Mouse (Mus musculus) ovary, adult 18-20 months (tissue): ENCODE measurements at regions not wholly inside any gene's neighbourhood (a gene's known extent, or its start where the extent isn't known, plus 50 kb on each side); places are given as distances from the start of the nearest gene placed in this dataset.

Source experiments
- DNase-seq: peaks from one replicate; pipeline ENCODE4 v3.0.0; 2022; ENCODE audit warnings: low spot score, mixed read lengths

GRCm38 (mm10) chr7:74688116-74688702, 133.6 kb upstream of the Slco3a1 start:
- no peak for DNase-seq

DNA sequence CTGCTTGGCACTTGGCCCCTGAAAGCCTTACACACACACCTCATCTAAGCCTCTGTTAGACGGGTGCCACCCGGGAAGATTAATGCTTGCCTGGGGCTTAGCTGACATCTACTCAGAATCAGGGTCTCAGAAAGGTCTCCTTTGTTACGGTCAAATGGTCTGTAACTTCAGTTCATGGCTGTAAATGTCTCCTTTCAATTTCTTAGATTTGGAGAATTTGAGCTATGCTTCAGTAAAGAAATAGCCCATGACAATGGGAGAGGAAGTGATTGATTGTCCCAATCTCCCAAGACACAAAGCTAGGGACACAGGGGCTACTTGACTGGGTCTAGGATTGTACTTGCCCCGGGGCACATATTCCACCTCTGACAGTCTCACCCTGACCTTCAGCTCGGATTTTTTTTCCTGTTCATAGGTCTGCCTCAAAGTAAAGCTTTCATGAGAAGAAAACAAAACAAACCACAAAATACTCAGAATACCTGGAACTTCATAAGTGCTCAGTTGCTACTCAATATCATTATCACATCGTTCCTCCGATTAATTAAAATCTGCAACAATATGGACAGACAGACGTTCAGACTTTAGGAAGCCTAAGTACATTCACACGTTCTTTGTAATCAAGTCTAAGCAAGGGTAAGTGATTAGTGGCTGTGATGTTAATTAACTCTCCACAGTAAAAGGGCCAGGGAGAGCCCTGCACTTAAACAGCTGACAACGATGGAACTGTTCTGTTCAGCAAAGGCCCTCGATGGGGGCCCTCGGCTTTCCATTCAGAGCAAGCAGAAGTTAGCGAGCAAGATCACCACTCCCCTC, 132.9 kb upstream of the Slco3a1 start:
- no peak for DNase-seq

- DNase-seq = peak; percentile 2
Measured at GRCm38 (mm10) chr7:74683979-74684378, 129.4 kb upstream of the Slco3a1 start.

- DNase-seq = no peak
Measured at GRCm38 (mm10) chr7:74673626-74674295, 119.2 kb upstream of the Slco3a1 start.

DNA sequence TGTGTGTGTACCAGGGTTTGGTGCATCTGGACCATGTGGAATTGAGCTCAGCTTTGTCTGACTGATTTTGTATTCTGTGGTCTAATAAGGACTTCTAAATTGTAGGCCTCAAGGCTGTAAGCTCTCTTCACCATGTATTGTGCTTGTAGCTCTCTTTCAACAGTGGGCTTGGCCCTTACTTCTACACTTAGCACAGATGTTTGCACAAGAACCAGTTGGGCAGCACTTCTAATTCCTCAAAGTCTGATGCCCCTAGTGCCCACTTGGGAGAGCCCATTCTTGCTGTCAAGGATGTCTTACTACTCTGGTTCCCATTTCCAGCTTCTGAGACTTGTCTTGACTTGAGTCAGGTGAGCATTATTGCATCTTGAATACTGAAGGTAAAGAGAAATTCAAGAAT, 114.5 kb upstream of the Slco3a1 start:
- DNase-seq = no peak

DNA sequence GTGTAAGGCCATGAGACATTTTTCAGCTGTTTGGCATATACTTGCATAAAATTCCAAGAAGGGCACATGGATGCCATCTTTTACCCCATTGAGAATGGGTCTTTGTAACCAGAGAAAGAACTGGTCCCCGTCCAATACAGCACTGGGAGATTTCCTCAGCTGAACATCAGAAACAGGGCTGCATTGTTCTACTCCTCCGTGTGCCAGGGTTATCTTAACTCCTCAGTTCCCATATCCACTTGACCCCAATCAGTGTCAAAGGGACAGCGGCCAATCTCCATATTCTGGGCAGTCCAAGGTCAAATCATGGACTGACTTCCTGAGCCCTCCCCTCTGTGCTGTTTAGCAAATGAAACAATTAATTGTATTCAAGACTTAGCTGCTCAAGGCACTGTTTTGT, 112.5 kb upstream of the Slco3a1 start:
- peak; percentile 8 for DNase-seq

GRCm38 (mm10) chr7:74663820-74664219, 109.2 kb upstream of the Slco3a1 start:
- no peak for DNase-seq

DNA sequence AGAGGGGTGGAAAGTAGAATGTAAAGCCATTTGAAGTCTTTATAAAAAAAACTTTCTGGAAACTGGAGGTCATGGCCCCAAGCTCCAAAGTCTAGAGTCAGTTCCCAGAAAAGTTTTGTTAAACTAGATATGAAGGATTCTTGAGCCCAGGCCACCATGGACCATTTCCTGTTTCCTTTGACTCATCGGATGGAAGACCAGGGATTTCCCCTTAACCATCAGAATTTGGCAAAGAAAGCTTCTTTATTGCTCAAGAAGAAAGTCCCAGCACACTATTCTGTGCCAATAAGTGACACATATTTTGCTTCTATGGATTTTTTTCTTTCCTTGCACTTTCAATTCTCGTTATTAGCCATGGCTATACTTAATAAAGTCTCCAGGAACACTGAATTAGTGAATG, 92.7 kb upstream of the Slco3a1 start:
- DNase-seq = no peak

- DNase-seq = no peak
Measured at GRCm38 (mm10) chr7:74640171-74640570, 85.6 kb upstream of the Slco3a1 start.

DNA sequence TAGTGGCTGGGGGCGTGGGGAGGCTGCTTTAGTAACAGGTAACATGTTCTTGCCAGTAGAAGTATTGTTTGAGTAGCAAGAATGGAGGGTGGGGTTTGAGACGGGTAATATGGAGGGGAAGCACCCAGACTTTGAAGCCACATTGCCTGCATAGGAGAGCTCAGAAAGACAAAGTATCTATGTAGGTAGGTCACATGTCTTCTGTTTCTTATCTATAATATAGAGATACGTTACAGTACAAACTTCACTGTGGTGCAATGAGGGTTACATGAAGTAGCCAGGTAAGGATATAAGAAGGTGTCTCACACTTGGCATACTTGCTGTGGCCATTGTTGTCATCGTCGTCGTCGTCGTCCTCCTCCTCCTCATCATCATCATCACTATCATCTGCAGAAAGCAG, 77.6 kb upstream of the Slco3a1 start:
- no peak for DNase-seq

DNA sequence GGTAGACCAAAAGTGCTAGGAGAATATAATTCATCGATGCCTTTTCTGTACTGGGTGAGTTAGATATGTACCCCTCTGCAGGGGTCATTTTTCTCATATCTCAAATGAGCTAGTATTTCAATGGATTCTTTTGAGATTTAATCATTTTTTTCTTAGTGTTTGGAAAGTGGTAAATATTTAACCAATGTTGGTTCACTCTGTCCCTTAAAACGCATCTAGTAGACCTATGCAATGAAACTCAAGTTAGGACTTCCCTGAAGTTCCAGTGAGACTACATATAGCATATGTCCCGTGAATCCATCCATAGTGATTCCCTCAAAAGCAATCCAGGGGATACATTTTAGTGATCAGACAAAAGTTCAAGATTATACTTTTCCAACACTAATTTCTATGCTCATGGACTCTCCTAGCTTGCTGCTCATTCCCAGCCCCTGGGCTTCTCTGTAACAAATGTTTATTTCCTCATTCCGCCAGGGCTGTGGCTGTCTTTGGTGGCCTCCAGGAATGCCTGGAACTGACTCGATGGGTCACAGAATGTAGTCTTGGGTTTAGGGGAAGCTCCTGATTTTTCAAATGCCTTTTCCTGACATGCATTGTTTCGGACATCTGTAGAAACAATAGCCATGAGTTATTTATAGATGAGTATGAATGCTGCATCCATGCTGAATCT, 74.4 kb upstream of the Slco3a1 start:
- no peak for DNase-seq
